Mouse (Mus musculus) lung, adult 2 months (tissue): ENCODE data around the gene Abcb8. TPM values are rescaled to one million over a fixed set of nuclear protein-coding genes. Genes with fewer than 3 reads are reported as not detected.

Experiments used
- DNase-seq: peaks from one replicate; pipeline ENCODE4 v3.0.0; 2022
- H3K4me1 ChIP-seq: fragments of 200-500 bp; 2 replicates; pipeline ENCODE4 v1.6.1; 2011; ENCODE audit warnings: low read length; ENCODE audit not compliant: control insufficient read depth, insufficient read depth
- H3K4me3 ChIP-seq: fragments of 200-500 bp; replicated peaks from 2 replicates; pipeline ENCODE3; 2011; ENCODE audit warnings: low read depth, mild to moderate bottlenecking, control low read depth, low read length; ENCODE audit errors: extremely low read depth
- CTCF ChIP-seq: fragments of 200-500 bp; IDR thresholded peaks from 2 replicates; pipeline ENCODE4 v1.5.1; 2011; ENCODE audit warnings: mild to moderate bottlenecking, low read length, control low read depth; ENCODE audit not compliant: insufficient read depth
- POLR2A ChIP-seq: fragments of 200-500 bp; IDR thresholded peaks from 2 replicates; pipeline ENCODE4 v1.6.1; 2011; ENCODE audit warnings: low read depth, mild to moderate bottlenecking, control low read depth, low read length, borderline replicate concordance; ENCODE audit errors: extremely low read depth
- WGBS: fragments of 180-500 bp; shearing (Covaris S2); methylation state at CpG from one replicate; pipeline ENCODE4 v1.1.7; 2018; 5-methylcytosine and 5-hydroxymethylcytosine counted together
- polyA plus RNA-seq: library from polyadenylated mRNA; depleted of rRNA; stranded (reverse); fragments of >200 nt; gene quantifications from 2 replicates; pipeline ENCODE4 v1.2.3, GENCODE M21; 2012; rRNA removed

Abcb8 gene
- polyA plus RNA-seq, 1 experiment, result 38.5 TPM

GRCm38 (mm10) chr5:24447624-24448298 lies 54.3 kb downstream of the Abcb8 start, which contains the start of gene Tmub1:
Gene Tmub1, minus strand, starts transcription at chr5:24447854.
- Histone ChIP-seq H3K4me1 (peaks cover 8% of the 10 kb centered on the region), H3K4me3 (peak within 1 kb of the TSS; percentile 49)
- 3% methylated on average over 34 of the region's 34 CpGs for WGBS
- TF ChIP-seq POLR2A (0 out of 2 replicates have a peak, but pooled peaks have one; percentile 29), CTCF (no peak)
- peak; percentile 88 for DNase-seq

- H3K4me3 ChIP-seq, result peak overlapping the region; percentile 94
- H3K4me1 ChIP-seq, result peaks cover 20% of the 10 kb centered on the region
- 4% methylated on average over 45 of the region's 66 CpGs for WGBS
- DNase-seq, result peak; percentile 79
- TF ChIP-seq POLR2A (peak; percentile 90; the same call in 1 of the 2 replicates), CTCF (no peak)
Measured at GRCm38 (mm10) chr5:24451264-24452029, 58.0 kb downstream of the Abcb8 start.

GRCm38 (mm10) chr5:24452030-24452690 lies 58.7 kb downstream of the Abcb8 start, which contains the start of gene Agap3:
Gene Agap3, plus strand, starts transcription at chr5:24452177.
- Histone ChIP-seq H3K4me1 (peaks cover 20% of the 10 kb centered on the region), H3K4me3 (peak within 1 kb of the TSS; percentile 94)
- under 1% methylated on average over 85 of the region's 85 CpGs for WGBS
- DNase-seq, result peak; percentile 48
- TF ChIP-seq POLR2A (no peak), CTCF (no peak)

- H3K4me1 ChIP-seq, result peaks cover 19% of the 10 kb centered on the region
- no peak for TF ChIP-seq CTCF
- no peak for TF ChIP-seq POLR2A
- H3K4me3 ChIP-seq, result peak overlapping the region; percentile 94
- under 1% methylated on average over 29 of the region's 29 CpGs for WGBS
- peak; percentile 39 for DNase-seq
Measured at GRCm38 (mm10) chr5:24452691-24453233, 59.3 kb downstream of the Abcb8 start.

- TF ChIP-seq CTCF, result no peak
- no peak for TF ChIP-seq POLR2A
- peak overlapping the region; percentile 94 for H3K4me3 ChIP-seq
- H3K4me1 ChIP-seq, result peaks cover 16% of the 10 kb centered on the region
- DNase-seq, result no peak
- 34% methylated on average over 5 of the region's 5 CpGs for WGBS
Measured at GRCm38 (mm10) chr5:24453283-24453984, 60.0 kb downstream of the Abcb8 start.

- no peak for DNase-seq
- H3K4me3 ChIP-seq, result no peak overlapping the region
- TF ChIP-seq POLR2A (no peak), CTCF (no peak)
- H3K4me1 ChIP-seq, result peaks cover 16% of the 10 kb centered on the region
- 19% methylated on average over 2 of the region's 2 CpGs for WGBS
Measured at GRCm38 (mm10) chr5:24453985-24454303, 60.5 kb downstream of the Abcb8 start.

GRCm38 (mm10) chr5:24455076-24455475 lies 61.6 kb downstream of the Abcb8 start:
- Histone ChIP-seq H3K4me3 (no peak overlapping the region), H3K4me1 (peaks cover 16% of the 10 kb centered on the region)
- DNase-seq, result no peak
- 56% methylated on average over 3 of the region's 3 CpGs for WGBS
- TF ChIP-seq POLR2A (no peak), CTCF (no peak)

- H3K4me1 ChIP-seq, result peaks cover 16% of the 10 kb centered on the region
- no peak for DNase-seq
- 44% methylated on average over 7 of the region's 7 CpGs for WGBS
- no peak overlapping the region for H3K4me3 ChIP-seq
- TF ChIP-seq CTCF (no peak), POLR2A (no peak)
Measured at GRCm38 (mm10) chr5:24455613-24456012, 62.1 kb downstream of the Abcb8 start.

Other genes with a start within 250 kb of the Abcb8 start
- gene Nupl2, start 228.7 kb upstream of the Abcb8 start, polyA plus RNA-seq, result 4.0 and 5.0 TPM in 2 replicates
- 29.5 and 37.1 TPM in 2 replicates for gene Kcnh2, start 42.1 kb upstream of the Abcb8 start, polyA plus RNA-seq
- 21.0 and 28.2 TPM in 2 replicates for gene Nos3, start 28.9 kb upstream of the Abcb8 start, polyA plus RNA-seq
- gene Atg9b, start 1.5 kb upstream of the Abcb8 start, polyA plus RNA-seq, result 2.0 and 9.7 TPM in 2 replicates
- gene Asic3, start 19.7 kb downstream of the Abcb8 start, polyA plus RNA-seq, result 0.15 and 0.50 TPM in 2 replicates
- 47.0 and 71.4 TPM in 2 replicates for gene Cdk5, start 29.9 kb downstream of the Abcb8 start, polyA plus RNA-seq
- 84.6 and 86.8 TPM in 2 replicates for gene Slc4a2, start 30.2 kb downstream of the Abcb8 start, polyA plus RNA-seq
- 187 and 234 TPM in 2 replicates for gene Fastk, start 51.6 kb downstream of the Abcb8 start, polyA plus RNA-seq
- gene Tmub1, start 54.2 kb downstream of the Abcb8 start, polyA plus RNA-seq, result 49.5 and 56.4 TPM in 2 replicates
- 127 TPM in 2 replicates for gene Agap3, start 58.5 kb downstream of the Abcb8 start, polyA plus RNA-seq
- gene Gbx1, start 133.5 kb downstream of the Abcb8 start, polyA plus RNA-seq, result 0.02 TPM in 1 of 2 replicates, not detected in the other
- 2.2 and 4.9 TPM in 2 replicates for gene Asb10, start 147.3 kb downstream of the Abcb8 start, polyA plus RNA-seq
- not detected in 2 replicates for gene 4931409K22Rik, start 163.1 kb downstream of the Abcb8 start, polyA plus RNA-seq
- gene Abcf2, start 183.8 kb downstream of the Abcb8 start, polyA plus RNA-seq, result 43.6 and 48.7 TPM in 2 replicates
- 39.3 and 47.2 TPM in 2 replicates for gene Chpf2, start 193.1 kb downstream of the Abcb8 start, polyA plus RNA-seq
- gene Smarcd3, start 230.7 kb downstream of the Abcb8 start, polyA plus RNA-seq, result 21.3 and 22.2 TPM in 2 replicates